Mouse (Mus musculus) adipose tissue, adult 10 weeks (tissue): ENCODE data around the gene Zscan18. TPM values are rescaled to one million over a fixed set of nuclear protein-coding genes. Genes with fewer than 3 reads are reported as not detected.

Experiments
- polyA plus RNA-seq: library from polyadenylated mRNA; stranded (reverse); fragments of 350-450 nt; fragmentation: Illumina TruSeq; extraction: RNeasy Lipid Tissue Mini Kit (QIAGEN cat#74804); gene quantifications from one replicate; pipeline ENCODE4 v1.2.3, GENCODE M21; 2014; ENCODE audit warnings: low read depth, low replicate concordance

Zscan18 gene
- 7.2 TPM for polyA plus RNA-seq

DNA sequence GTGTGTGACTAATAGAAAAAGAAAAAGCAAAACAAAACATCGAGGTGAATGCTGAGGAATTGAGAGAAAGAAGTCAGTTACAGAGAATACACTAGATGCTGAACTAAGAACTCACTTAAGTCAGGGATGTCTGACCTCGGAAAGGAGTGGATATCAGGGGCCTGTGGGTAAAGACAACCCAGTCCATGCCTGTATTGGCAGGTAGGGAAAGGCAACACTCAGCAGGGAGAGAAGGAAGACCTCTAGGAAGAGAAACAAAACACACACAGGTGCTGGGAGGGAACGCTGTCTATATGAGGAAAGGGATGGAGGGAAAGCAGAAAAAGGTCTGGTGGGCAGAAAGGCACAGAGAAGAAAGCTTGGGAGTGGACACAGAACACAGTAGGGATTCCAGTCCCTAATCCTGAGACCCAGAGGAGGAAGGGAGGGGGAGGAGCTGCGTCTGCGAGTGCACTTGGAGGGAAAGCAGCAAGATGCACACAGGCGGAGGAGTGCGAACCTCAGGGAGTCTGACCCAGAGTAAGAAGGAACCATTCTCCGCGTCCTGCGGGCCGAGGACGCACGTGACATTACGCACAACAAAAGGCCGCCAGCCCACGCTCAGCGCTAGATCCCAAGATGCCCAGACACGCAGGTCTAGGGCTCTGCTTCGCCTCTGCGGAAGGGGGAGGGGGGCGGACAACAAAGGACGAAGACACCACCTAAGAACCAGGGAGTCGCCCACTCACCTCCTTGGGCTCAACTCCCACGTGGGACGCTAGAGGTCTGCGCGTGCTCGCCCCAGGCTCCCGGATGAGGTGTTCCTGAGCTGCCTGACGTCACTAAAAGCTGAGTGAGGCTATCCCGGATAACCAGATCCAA is at the start of gene Zscan18:
Gene Zscan18 (minus strand): TSS at position 770 of the 861 bp plus-strand sequence.

DNA sequence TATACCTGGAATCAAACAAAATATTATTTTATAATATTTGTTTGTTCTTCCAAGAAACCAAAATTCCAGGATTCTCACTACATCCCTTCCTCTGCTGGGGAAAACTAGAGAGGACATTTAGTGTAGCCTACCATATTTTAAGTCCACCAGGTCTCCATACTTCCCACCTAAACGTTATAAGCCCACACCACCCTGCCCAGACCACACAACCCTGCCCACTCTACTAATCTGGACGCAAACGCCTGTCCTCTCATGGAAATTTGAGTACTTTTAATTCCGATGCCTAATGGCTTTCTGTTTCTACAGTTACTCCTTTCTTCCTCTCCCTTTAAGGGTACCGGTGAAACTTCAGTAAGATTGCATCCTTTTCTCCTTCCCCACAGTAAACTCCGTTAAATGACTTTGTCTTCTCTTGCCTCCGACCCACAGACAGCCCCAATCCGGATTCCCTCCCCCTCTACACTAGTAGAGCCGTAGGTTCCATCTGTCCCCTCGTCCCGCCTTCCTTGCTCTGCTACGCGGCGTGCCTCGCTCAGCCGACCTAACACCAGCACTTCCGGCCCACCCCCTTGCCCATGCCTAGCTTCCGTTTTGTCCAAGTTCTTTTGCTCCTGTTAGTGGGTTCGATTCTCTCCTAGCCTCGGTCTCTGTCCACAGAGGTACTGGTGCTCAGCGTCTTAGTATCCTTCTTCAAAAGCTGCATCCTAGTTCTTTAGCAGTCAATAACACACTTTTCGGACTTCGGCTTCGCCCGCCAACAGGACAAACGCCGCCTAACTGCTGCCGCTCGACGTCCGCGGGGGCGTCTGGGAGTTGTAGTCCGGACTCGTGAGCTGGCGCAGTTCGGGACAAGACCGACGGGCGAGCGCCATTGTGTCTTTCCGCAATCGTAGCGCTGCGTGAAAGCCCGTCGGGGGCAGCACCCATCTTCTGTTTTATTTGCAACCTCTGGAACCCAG is 31.0 kb upstream of the Zscan18 start, which contains the start of gene Zfp110:
Gene Zfp110 (plus strand): TSS at position 600 of the 959 bp plus-strand sequence.

GRCm38 (mm10) chr7:12818521-12819295 is 15.3 kb upstream of the Zscan18 start, which contains the start of gene Zfp329:
TSS of gene Zfp329 (minus strand) at chr7:12818858.

DNA sequence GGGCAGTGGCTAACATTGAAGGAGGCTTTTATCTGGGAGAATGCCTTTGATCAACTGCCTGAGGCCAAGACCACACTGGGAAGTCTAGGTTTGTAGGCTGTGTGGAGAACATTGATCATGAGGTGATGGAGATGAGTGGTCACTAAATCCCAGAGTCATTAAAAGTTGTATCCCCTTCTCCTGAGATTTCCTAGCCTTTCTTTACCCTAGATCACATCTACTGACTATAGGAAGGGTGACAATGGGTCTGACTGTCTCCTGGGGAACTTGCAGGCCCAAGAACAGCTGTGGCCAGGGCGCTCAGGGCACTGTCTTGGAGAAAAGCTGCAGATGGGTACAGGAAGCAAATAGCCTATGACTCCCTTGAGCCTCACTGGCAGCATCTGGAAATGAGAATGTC is 68.5 kb downstream of the Zscan18 start, which contains the start of gene Vmn2r56:
Gene Vmn2r56 (minus strand): TSS at position 101 of the 400 bp plus-strand sequence.

Other genes with a start within 250 kb of the Zscan18 start
- gene Vmn2r53, start 194.8 kb downstream of the Zscan18 start, polyA plus RNA-seq = not detected
- not detected for gene Vmn2r54, start 163.3 kb downstream of the Zscan18 start, polyA plus RNA-seq
- not detected for gene Vmn2r55, start 118.6 kb downstream of the Zscan18 start, polyA plus RNA-seq
- not detected for gene Vmn2r56, start 68.6 kb downstream of the Zscan18 start, polyA plus RNA-seq
- gene Zfp329, start 15.2 kb upstream of the Zscan18 start, polyA plus RNA-seq = 10.0 TPM
- 29.2 TPM for gene Zfp110, start 31.1 kb upstream of the Zscan18 start, polyA plus RNA-seq
- 3.2 TPM for gene Zfp128, start 77.5 kb upstream of the Zscan18 start, polyA plus RNA-seq
- gene Zscan22, start 94.2 kb upstream of the Zscan18 start, polyA plus RNA-seq = 9.7 TPM
- 1,193 TPM for gene Rps5, start 118.7 kb upstream of the Zscan18 start, polyA plus RNA-seq
- gene Rnf225, start 123.8 kb upstream of the Zscan18 start, polyA plus RNA-seq = 2.3 TPM
- gene Zfp324, start 162.2 kb upstream of the Zscan18 start, polyA plus RNA-seq = 6.8 TPM
- 9.2 TPM for gene Zfp446, start 174.2 kb upstream of the Zscan18 start, polyA plus RNA-seq
- gene Slc27a5, start 194.6 kb upstream of the Zscan18 start, polyA plus RNA-seq = not detected
- 177 TPM for gene Trim28, start 195.5 kb upstream of the Zscan18 start, polyA plus RNA-seq
- gene Zbtb45, start 206.4 kb upstream of the Zscan18 start, polyA plus RNA-seq = 11.0 TPM
- 207 TPM for gene Chmp2a, start 231.2 kb upstream of the Zscan18 start, polyA plus RNA-seq
- gene Ube2m, start 234.6 kb upstream of the Zscan18 start, polyA plus RNA-seq = 155 TPM